ENCODE assay signal across 17 mouse cellular contexts in the genomic region with DNA sequence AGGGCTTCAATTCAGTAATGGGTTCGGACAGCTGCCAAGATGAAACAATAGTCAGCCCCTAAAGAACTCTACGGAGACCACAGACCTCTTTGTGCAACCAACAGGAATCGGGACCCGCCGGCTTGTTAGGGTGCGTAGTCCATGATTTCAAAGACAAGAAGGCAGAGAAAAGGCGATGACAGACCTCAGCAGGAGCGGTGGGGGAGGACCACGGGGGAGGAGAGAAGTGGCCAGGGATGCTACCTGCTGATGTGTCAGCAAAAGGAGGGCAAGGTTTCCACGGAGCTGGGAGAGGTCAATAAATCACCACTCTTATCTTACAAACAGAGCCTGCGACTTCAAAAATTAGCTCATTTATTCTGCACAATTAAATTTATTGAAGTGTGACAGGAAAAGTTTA.
"Had no signal": no experiment of that assay in that cellular context is flagged by ENCODE, and none has a peak within 500 bp of the region (broad histone marks: within the 10 kb centered on the region; RNA-seq: fewer than 3 reads in every experiment).

No protein-coding gene starts in this region.

- ATAC-seq: intestine, postnatal 0 days; liver, postnatal 0 days; lung, postnatal 0 days; midbrain, embryonic 15.5 days had no signal

- H3K4me1 ChIP-seq: megakaryocyte, embryonic 14.5 days; midbrain, embryonic 15.5 days had no signal

- H3K4me2 ChIP-seq: lung, embryonic 14.5 days; midbrain, embryonic 15.5 days; neural tube, embryonic 12.5 days had no signal

- H3K27ac ChIP-seq: left cerebral cortex, adult 2 months; liver, embryonic 14.5 days; macrophage; midbrain, embryonic 10.5 days; midbrain, embryonic 15.5 days; neural tube, embryonic 12.5 days had no signal

- H3K4me3 ChIP-seq: left cerebral cortex, adult 2 months; megakaryocyte, embryonic 14.5 days; midbrain, embryonic 10.5 days; midbrain, embryonic 15.5 days; neural tube, embryonic 12.5 days had no signal

- H3K27me3 ChIP-seq: megakaryocyte, embryonic 14.5 days; neural tube, embryonic 12.5 days had no signal

- H3K9me3 ChIP-seq: midbrain, embryonic 10.5 days; midbrain, embryonic 15.5 days; neural tube, embryonic 12.5 days had no signal

- H3K9ac ChIP-seq: liver, embryonic 14.5 days; liver, postnatal 0 days; lung, embryonic 14.5 days; midbrain, embryonic 15.5 days; neural tube, embryonic 12.5 days had no signal

- H3K36me3 ChIP-seq: midbrain, embryonic 10.5 days; midbrain, embryonic 15.5 days; neural tube, embryonic 12.5 days had no signal

- DNase-seq: kidney, adult 2 months; kidney, postnatal 10 days; kidney, postnatal 36 days; layer of hippocampus, postnatal 36 days; liver, postnatal 0 days; lung, embryonic 14.5 days; thymus, adult 18-20 months; thymus, postnatal 36 days had no signal
